Mouse (Mus musculus): ENCODE measurements around the gene Prickle1.

DNA sequence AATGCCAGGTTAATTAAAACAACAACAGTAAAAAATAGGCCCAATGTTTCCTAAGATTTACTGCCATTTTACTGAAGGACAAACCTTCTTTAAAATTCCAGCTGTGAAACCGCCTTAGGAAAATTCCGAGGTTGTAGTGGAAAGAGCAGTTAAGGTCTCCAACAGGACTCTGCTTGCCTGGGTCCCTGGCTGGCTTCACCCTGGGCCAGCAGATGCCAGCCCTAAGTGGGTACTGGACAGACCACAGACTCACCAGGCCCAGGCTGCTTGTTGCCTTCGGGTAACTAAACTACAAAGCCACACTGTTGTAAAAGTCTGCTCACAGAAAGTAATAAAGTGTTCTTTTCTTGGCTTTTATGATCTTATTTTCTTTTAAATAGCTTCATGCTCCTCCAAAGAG lies 26.8 kb downstream of the Prickle1 start:
- TF ChIP-seq CTCF (IDR thresholded peaks at IDR 0.05; ENCODE audit: borderline replicate concordance, insufficient read depth, low read depth, low read length) (no peak), POLR2A (IDR thresholded peaks at IDR 0.05; ENCODE audit: borderline replicate concordance, insufficient read depth, low read length) (no peak)

Measured in cerebellum, adult 2 months (tissue).